Mouse (Mus musculus): ENCODE measurements around the gene Mrpl22. TPM values are rescaled to one million over a fixed set of nuclear protein-coding genes. Genes with fewer than 3 reads are reported as not detected.
"Not testable (repeated sequence)": the region's sequence is repeated elsewhere in the genome, so short reads cannot be mapped to it uniquely, and the experiment has no call there.

The Mrpl22 gene
- polyA plus RNA-seq, 1 experiment from 2014 or later, result 190 TPM

- no peaks in the 10 kb centered on the region for H3K27me3 ChIP-seq (replicated peaks; ENCODE audit: control insufficient read depth, insufficient read depth, low read length)
- peak overlapping the region; percentile 76 for H3K9ac ChIP-seq (ENCODE audit: low read depth, low read length)
- peaks cover 9% of the 10 kb centered on the region; the same call in 1 of the 2 replicates for H3K4me1 ChIP-seq (replicated peaks; ENCODE audit: control insufficient read depth, insufficient read depth, low read length)
- no peaks in the 10 kb centered on the region for H3K9me3 ChIP-seq (ENCODE audit: control insufficient read depth, low read length)
- ATAC-seq (replicated peaks; ENCODE audit: low FRiP score) (no peak), DNase-seq (ENCODE audit: low spot score) (no peak)
- WGBS, result 1% methylated on average over 8 of the region's 8 CpGs
- H3K4me2 ChIP-seq, result peak overlapping the region; percentile 90
- peaks cover 35% of the 10 kb centered on the region for H3K36me3 ChIP-seq (ENCODE audit: control insufficient read depth, insufficient read depth, low read length)
- H3K27ac ChIP-seq (ENCODE audit: low read depth, low read length), result peak overlapping the region; percentile 76
- peak overlapping the region; percentile 84 for H3K4me3 ChIP-seq (ENCODE audit: low read depth, low read length)
Measured at GRCm38 (mm10) chr11:58167822-58168166, 3.7 kb upstream of the Mrpl22 start.

GRCm38 (mm10) chr11:58168167-58168915, 3.1 kb upstream of the Mrpl22 start, which contains the start of gene Gemin5:
TSS of gene Gemin5 (minus strand) at chr11:58168539.
- Histone ChIP-seq H3K4me3 (ENCODE audit: low read depth, low read length) (peak within 1 kb of the TSS; percentile 84), H3K9ac (ENCODE audit: low read depth, low read length) (peak within 1 kb of the TSS; percentile 76), H3K36me3 (ENCODE audit: control insufficient read depth, insufficient read depth, low read length) (peaks cover 33% of the 10 kb centered on the region), H3K9me3 (ENCODE audit: control insufficient read depth, low read length) (no peaks in the 10 kb centered on the region), H3K4me1 (replicated peaks; ENCODE audit: control insufficient read depth, insufficient read depth, low read length) (peaks cover 10% of the 10 kb centered on the region; the same call in 1 of the 2 replicates), H3K27me3 (replicated peaks; ENCODE audit: control insufficient read depth, insufficient read depth, low read length) (no peaks in the 10 kb centered on the region), H3K27ac (ENCODE audit: low read depth, low read length) (peak within 1 kb of the TSS; percentile 76), H3K4me2 (peak within 1 kb of the TSS; percentile 90)
- DNase-seq (ENCODE audit: low spot score) (peak; percentile 86), ATAC-seq (replicated peaks; ENCODE audit: low FRiP score) (peak; percentile 80)
- 2% methylated on average over 71 of the region's 71 CpGs for WGBS

GRCm38 (mm10) chr11:58169666-58170065, 1.8 kb upstream of the Mrpl22 start:
- Histone ChIP-seq H3K36me3 (ENCODE audit: control insufficient read depth, insufficient read depth, low read length) (peaks cover 32% of the 10 kb centered on the region), H3K9ac (ENCODE audit: low read depth, low read length) (no peak overlapping the region), H3K27me3 (replicated peaks; ENCODE audit: control insufficient read depth, insufficient read depth, low read length) (no peaks in the 10 kb centered on the region), H3K4me3 (ENCODE audit: low read depth, low read length) (no peak overlapping the region), H3K9me3 (ENCODE audit: control insufficient read depth, low read length) (no peaks in the 10 kb centered on the region), H3K27ac (ENCODE audit: low read depth, low read length) (no peak overlapping the region), H3K4me2 (no peak overlapping the region), H3K4me1 (replicated peaks; ENCODE audit: control insufficient read depth, insufficient read depth, low read length) (peaks cover 10% of the 10 kb centered on the region; the same call in 1 of the 2 replicates)
- DNase-seq (ENCODE audit: low spot score) (no peak), ATAC-seq (replicated peaks; ENCODE audit: low FRiP score) (no peak)
- 69% methylated on average over 4 of the region's 4 CpGs for WGBS

GRCm38 (mm10) chr11:58179563-58179962, 8.1 kb downstream of the Mrpl22 start:
- WGBS, result 18% methylated on average over 3 of the region's 3 CpGs
- Histone ChIP-seq H3K4me2 (no peak overlapping the region), H3K27me3 (replicated peaks; ENCODE audit: control insufficient read depth, insufficient read depth, low read length) (no peaks in the 10 kb centered on the region), H3K4me1 (replicated peaks; ENCODE audit: control insufficient read depth, insufficient read depth, low read length) (no peaks in the 10 kb centered on the region), H3K9ac (ENCODE audit: low read depth, low read length) (no peak overlapping the region), H3K9me3 (ENCODE audit: control insufficient read depth, low read length) (no peaks in the 10 kb centered on the region), H3K4me3 (ENCODE audit: low read depth, low read length) (no peak overlapping the region), H3K36me3 (ENCODE audit: control insufficient read depth, insufficient read depth, low read length) (peaks cover 22% of the 10 kb centered on the region), H3K27ac (ENCODE audit: low read depth, low read length) (no peak overlapping the region)
- DNase-seq (ENCODE audit: low spot score) (peak; percentile 39), ATAC-seq (replicated peaks; ENCODE audit: low FRiP score) (peak; percentile 65)

GRCm38 (mm10) chr11:58179986-58180385, 8.5 kb downstream of the Mrpl22 start:
- 91% methylated on average over 6 of the region's 6 CpGs for WGBS
- H3K27me3 ChIP-seq (replicated peaks; ENCODE audit: control insufficient read depth, insufficient read depth, low read length); H3K4me1 ChIP-seq (replicated peaks; ENCODE audit: control insufficient read depth, insufficient read depth, low read length); ATAC-seq (replicated peaks; ENCODE audit: low FRiP score); H3K4me2 ChIP-seq; H3K27ac ChIP-seq (ENCODE audit: low read depth, low read length); H3K9ac ChIP-seq (ENCODE audit: low read depth, low read length); H3K4me3 ChIP-seq (ENCODE audit: low read depth, low read length); H3K9me3 ChIP-seq (ENCODE audit: control insufficient read depth, low read length); DNase-seq (ENCODE audit: low spot score): not testable (repeated sequence)
- peaks cover 22% of the 10 kb centered on the region for H3K36me3 ChIP-seq (ENCODE audit: control insufficient read depth, insufficient read depth, low read length)

GRCm38 (mm10) chr11:58180756-58181155, 9.3 kb downstream of the Mrpl22 start:
- H3K9ac ChIP-seq (ENCODE audit: low read depth, low read length), result no peak overlapping the region
- no peak overlapping the region for H3K4me2 ChIP-seq
- no peaks in the 10 kb centered on the region for H3K4me1 ChIP-seq (replicated peaks; ENCODE audit: control insufficient read depth, insufficient read depth, low read length)
- H3K36me3 ChIP-seq (ENCODE audit: control insufficient read depth, insufficient read depth, low read length), result peaks cover 18% of the 10 kb centered on the region
- H3K27me3 ChIP-seq (replicated peaks; ENCODE audit: control insufficient read depth, insufficient read depth, low read length), result no peaks in the 10 kb centered on the region
- WGBS, result 89% methylated on average over 7 of the region's 7 CpGs
- no peak overlapping the region for H3K27ac ChIP-seq (ENCODE audit: low read depth, low read length)
- no peaks in the 10 kb centered on the region for H3K9me3 ChIP-seq (ENCODE audit: control insufficient read depth, low read length)
- ATAC-seq (replicated peaks; ENCODE audit: low FRiP score), result no peak
- no peak overlapping the region for H3K4me3 ChIP-seq (ENCODE audit: low read depth, low read length)
- no peak for DNase-seq (ENCODE audit: low spot score)

GRCm38 (mm10) chr11:58183579-58183978, 12.1 kb downstream of the Mrpl22 start:
- H3K4me1 ChIP-seq (replicated peaks; ENCODE audit: control insufficient read depth, insufficient read depth, low read length), result no peaks in the 10 kb centered on the region
- H3K4me2 ChIP-seq, result no peak overlapping the region
- no peak overlapping the region for H3K27ac ChIP-seq (ENCODE audit: low read depth, low read length)
- no peak overlapping the region for H3K9ac ChIP-seq (ENCODE audit: low read depth, low read length)
- no peaks in the 10 kb centered on the region; the same call in 1 of the 2 replicates for H3K36me3 ChIP-seq (ENCODE audit: control insufficient read depth, insufficient read depth, low read length)
- H3K27me3 ChIP-seq (replicated peaks; ENCODE audit: control insufficient read depth, insufficient read depth, low read length), result no peaks in the 10 kb centered on the region
- 88% methylated on average over 3 of the region's 3 CpGs for WGBS
- no peak for ATAC-seq (replicated peaks; ENCODE audit: low FRiP score)
- DNase-seq (ENCODE audit: low spot score), result no peak
- H3K9me3 ChIP-seq (ENCODE audit: control insufficient read depth, low read length), result no peaks in the 10 kb centered on the region
- no peak overlapping the region for H3K4me3 ChIP-seq (ENCODE audit: low read depth, low read length)

GRCm38 (mm10) chr11:58189675-58190074, 18.2 kb downstream of the Mrpl22 start:
- 86% methylated on average over 6 of the region's 6 CpGs for WGBS
- Histone ChIP-seq H3K4me2 (no peak overlapping the region), H3K9ac (ENCODE audit: low read depth, low read length) (no peak overlapping the region), H3K27ac (ENCODE audit: low read depth, low read length) (no peak overlapping the region), H3K9me3 (ENCODE audit: control insufficient read depth, low read length) (no peaks in the 10 kb centered on the region), H3K4me1 (replicated peaks; ENCODE audit: control insufficient read depth, insufficient read depth, low read length) (0 out of 2 replicates have a peak, but pooled peaks cover 4% of the 10 kb centered on the region), H3K36me3 (ENCODE audit: control insufficient read depth, insufficient read depth, low read length) (no peaks in the 10 kb centered on the region), H3K27me3 (replicated peaks; ENCODE audit: control insufficient read depth, insufficient read depth, low read length) (no peaks in the 10 kb centered on the region), H3K4me3 (ENCODE audit: low read depth, low read length) (no peak overlapping the region)
- ATAC-seq (replicated peaks; ENCODE audit: low FRiP score) (no peak), DNase-seq (ENCODE audit: low spot score) (no peak)

- no peaks in the 10 kb centered on the region for H3K9me3 ChIP-seq (ENCODE audit: control insufficient read depth, low read length)
- WGBS, result 65% methylated on average over 3 of the region's 3 CpGs
- no peak overlapping the region for H3K27ac ChIP-seq (ENCODE audit: low read depth, low read length)
- ATAC-seq (replicated peaks; ENCODE audit: low FRiP score) (no peak), DNase-seq (ENCODE audit: low spot score) (no peak)
- no peak overlapping the region for H3K9ac ChIP-seq (ENCODE audit: low read depth, low read length)
- 0 out of 2 replicates have a peak, but pooled peaks cover 4% of the 10 kb centered on the region for H3K4me1 ChIP-seq (replicated peaks; ENCODE audit: control insufficient read depth, insufficient read depth, low read length)
- no peaks in the 10 kb centered on the region for H3K36me3 ChIP-seq (ENCODE audit: control insufficient read depth, insufficient read depth, low read length)
- H3K4me2 ChIP-seq, result no peak overlapping the region
- no peak overlapping the region for H3K4me3 ChIP-seq (ENCODE audit: low read depth, low read length)
- H3K27me3 ChIP-seq (replicated peaks; ENCODE audit: control insufficient read depth, insufficient read depth, low read length), result no peaks in the 10 kb centered on the region
Measured at GRCm38 (mm10) chr11:58193326-58193725, 21.9 kb downstream of the Mrpl22 start.

Measured in liver, embryonic 11.5 days (tissue).